Mouse (Mus musculus) liver, adult (tissue): ENCODE results near the gene Il22ra1.
A peak's percentile ranks its signal among the peaks of the same experiment; 100 is the strongest.

Experiments
- GATA4 ChIP-seq: IDR thresholded peaks from 2 replicates; pipeline ENCODE4 v1.6.1; 2014; ENCODE audit warnings: mild to moderate bottlenecking, low read length; ENCODE audit not compliant: insufficient replicate concordance

The Il22ra1 gene

GRCm38 (mm10) chr4:135727817-135728216 lies at the start of gene Il22ra1:
TSS of gene Il22ra1 (plus strand) at chr4:135728172.
- peak; percentile 53; the same call in 1 of the 2 replicates for TF ChIP-seq GATA4

GRCm38 (mm10) chr4:135679316-135679715 lies 48.7 kb upstream of the Il22ra1 start:
- TF ChIP-seq GATA4, result no peak

GRCm38 (mm10) chr4:135681789-135682188 lies 46.2 kb upstream of the Il22ra1 start:
- TF ChIP-seq GATA4, result no peak

- TF ChIP-seq GATA4, result no peak
Observed at GRCm38 (mm10) chr4:135683553-135683952, 44.4 kb upstream of the Il22ra1 start.

GRCm38 (mm10) chr4:135684731-135685130 lies 43.2 kb upstream of the Il22ra1 start:
- no peak for TF ChIP-seq GATA4

- no peak for TF ChIP-seq GATA4
Observed at GRCm38 (mm10) chr4:135685906-135686567, 41.9 kb upstream of the Il22ra1 start, which contains the start of gene Ifnlr1. TSS of gene Ifnlr1 (plus strand) at chr4:135686287.

GRCm38 (mm10) chr4:135686568-135686953 lies 41.4 kb upstream of the Il22ra1 start:
- no peak for TF ChIP-seq GATA4

- TF ChIP-seq GATA4, result no peak
Observed at GRCm38 (mm10) chr4:135689797-135690196, 38.2 kb upstream of the Il22ra1 start.

GRCm38 (mm10) chr4:135690241-135690640 lies 37.7 kb upstream of the Il22ra1 start:
- TF ChIP-seq GATA4, result no peak

GRCm38 (mm10) chr4:135692916-135693315 lies 35.1 kb upstream of the Il22ra1 start:
- TF ChIP-seq GATA4, result no peak

GRCm38 (mm10) chr4:135698498-135698897 lies 29.5 kb upstream of the Il22ra1 start:
- TF ChIP-seq GATA4, result no peak

GRCm38 (mm10) chr4:135703497-135703896 lies 24.5 kb upstream of the Il22ra1 start:
- TF ChIP-seq GATA4, result no peak

- no peak for TF ChIP-seq GATA4
Observed at GRCm38 (mm10) chr4:135704016-135704415, 24.0 kb upstream of the Il22ra1 start.

- TF ChIP-seq GATA4, result no peak
Observed at GRCm38 (mm10) chr4:135706045-135706444, 21.9 kb upstream of the Il22ra1 start.

- TF ChIP-seq GATA4, result no peak
Observed at GRCm38 (mm10) chr4:135709072-135709564, 18.9 kb upstream of the Il22ra1 start.

- TF ChIP-seq GATA4, result no peak
Observed at GRCm38 (mm10) chr4:135709621-135710020, 18.4 kb upstream of the Il22ra1 start.

- no peak for TF ChIP-seq GATA4
Observed at GRCm38 (mm10) chr4:135710392-135710791, 17.6 kb upstream of the Il22ra1 start.
